Mouse (Mus musculus): ENCODE data around the gene Espn. TPM values are rescaled to one million over a fixed set of nuclear protein-coding genes. Genes with fewer than 3 reads are reported as not detected.

Gene Espn
- total and polyA plus RNA-seq, 3 experiments = 2.4 to 3.2 (median 2.5) TPM

- Histone ChIP-seq H3K36me3 (ENCODE audit: control insufficient read depth, insufficient read depth, low read length) (no peaks in the 10 kb centered on the region), H3K79me2 (replicated peaks; ENCODE audit: control insufficient read depth, insufficient read depth, low read length) (no peaks in the 10 kb centered on the region), H3K27ac (no peak overlapping the region), H3K4me1 (ENCODE audit: control insufficient read depth, insufficient read depth, low read length) (no peaks in the 10 kb centered on the region), H3K4me3 (no peak overlapping the region), H3K27me3 (ENCODE audit: control insufficient read depth, insufficient read depth, low read length) (no peaks in the 10 kb centered on the region), H3K9ac (ENCODE audit: low read depth, low read length) (no peak overlapping the region)
- DNase-seq = no peak
- TF ChIP-seq POLR2A (IDR thresholded peaks at IDR 0.05; ENCODE audit: insufficient read depth, low read depth, low read length) (0 out of 2 replicates have a peak, but pooled peaks have one; percentile 9), EP300 (IDR thresholded peaks at IDR 0.05; ENCODE audit: insufficient read depth, low read depth, low read length) (no peak)
- intact Hi-C loops (cut with DNase I) = no loop called here
- 70% methylated on average over 30 of the region's 30 CpGs for WGBS
Observed at GRCm38 (mm10) chr4:152107971-152108509, 44.1 kb downstream of the Espn start.

DNA sequence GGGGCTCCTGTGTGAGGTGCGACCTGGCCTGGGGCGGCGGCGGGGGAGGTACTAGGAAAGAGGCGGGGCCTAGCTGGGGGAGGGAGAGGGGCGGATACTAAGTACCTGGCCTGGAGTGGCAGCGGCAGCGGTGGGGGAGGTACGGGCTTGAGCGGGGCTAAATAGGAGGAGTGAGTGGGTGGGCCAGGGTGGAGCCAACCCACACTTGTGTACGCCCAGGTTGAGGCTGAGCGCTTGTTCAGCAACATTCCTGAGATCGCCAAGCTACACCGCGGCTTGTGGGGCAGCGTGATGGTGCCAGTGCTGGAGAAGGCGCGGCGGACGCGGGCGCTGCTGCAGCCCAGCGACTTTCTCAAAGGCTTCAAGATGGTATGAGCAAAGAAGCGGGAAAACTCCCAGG is 44.7 kb downstream of the Espn start:
- WGBS = 78% methylated on average over 24 of the region's 24 CpGs
- Histone ChIP-seq H3K9ac (ENCODE audit: low read depth, low read length) (no peak overlapping the region), H3K4me1 (ENCODE audit: control insufficient read depth, insufficient read depth, low read length) (no peaks in the 10 kb centered on the region), H3K27ac (no peak overlapping the region), H3K36me3 (ENCODE audit: control insufficient read depth, insufficient read depth, low read length) (no peaks in the 10 kb centered on the region), H3K79me2 (replicated peaks; ENCODE audit: control insufficient read depth, insufficient read depth, low read length) (no peaks in the 10 kb centered on the region), H3K27me3 (ENCODE audit: control insufficient read depth, insufficient read depth, low read length) (no peaks in the 10 kb centered on the region), H3K4me3 (no peak overlapping the region)
- no peak for DNase-seq
- TF ChIP-seq POLR2A (IDR thresholded peaks at IDR 0.05; ENCODE audit: insufficient read depth, low read depth, low read length) (no peak), CTCF (IDR thresholded peaks at IDR 0.05) (no peak), EP300 (IDR thresholded peaks at IDR 0.05; ENCODE audit: insufficient read depth, low read depth, low read length) (no peak)
- intact Hi-C loops (cut with DNase I) = no loop called here

- TF ChIP-seq POLR2A (IDR thresholded peaks at IDR 0.05; ENCODE audit: insufficient read depth, low read depth, low read length) = no peak
- peak; percentile 16; the same call in 1 of the 2 replicates for TF ChIP-seq CTCF (IDR thresholded peaks at IDR 0.05)
- 71% methylated on average over 9 of the region's 9 CpGs for WGBS
- H3K4me1 ChIP-seq (ENCODE audit: control insufficient read depth, insufficient read depth, low read length) = peaks cover 1% of the 10 kb centered on the region
- no peaks in the 10 kb centered on the region; the same call in 1 of the 2 replicates for H3K36me3 ChIP-seq (ENCODE audit: control insufficient read depth, insufficient read depth, low read length)
- H3K27me3 ChIP-seq (ENCODE audit: control insufficient read depth, insufficient read depth, low read length) = no peaks in the 10 kb centered on the region
- no peak overlapping the region for H3K4me3 ChIP-seq
- intact Hi-C loops (cut with DNase I) = no loop called here
- no peaks in the 10 kb centered on the region; the same call in 1 of the 2 replicates for H3K79me2 ChIP-seq (replicated peaks; ENCODE audit: control insufficient read depth, insufficient read depth, low read length)
- H3K9ac ChIP-seq (ENCODE audit: low read depth, low read length) = no peak overlapping the region
- no peak overlapping the region for H3K27ac ChIP-seq
- DNase-seq = no peak
Observed at GRCm38 (mm10) chr4:152106746-152107145, 45.4 kb downstream of the Espn start.

DNA sequence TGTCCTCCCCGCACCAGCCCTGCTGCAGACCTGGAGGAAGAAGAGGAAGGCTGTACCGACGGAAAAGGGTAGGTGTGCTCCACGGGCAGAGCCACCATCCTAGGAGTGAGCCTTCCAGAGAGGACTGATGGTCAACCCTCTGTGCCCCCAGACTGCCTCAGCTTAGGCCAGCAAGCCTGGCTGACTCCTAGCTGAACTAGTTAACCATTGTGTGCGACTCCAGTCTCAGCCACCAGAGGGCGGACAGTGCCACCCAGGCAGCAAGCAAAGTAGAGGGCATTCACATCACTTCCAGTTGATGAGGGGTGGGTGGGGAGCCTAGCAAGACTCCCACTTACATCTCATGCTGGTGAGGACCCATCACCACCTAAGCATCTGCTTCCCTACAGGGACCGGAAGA is 49.1 kb downstream of the Espn start:
- peak; percentile 64 to 82 for DNase-seq
- H3K36me3 ChIP-seq (ENCODE audit: control insufficient read depth, insufficient read depth, low read length) = no peaks in the 10 kb centered on the region; the same call in none of the 2 replicates
- TF ChIP-seq CTCF (IDR thresholded peaks at IDR 0.05) (peak; percentile 87), POLR2A (IDR thresholded peaks at IDR 0.05; ENCODE audit: insufficient read depth, low read depth, low read length) (no peak), EP300 (IDR thresholded peaks at IDR 0.05; ENCODE audit: insufficient read depth, low read depth, low read length) (0 out of 2 replicates have a peak, but pooled peaks have one; percentile 36)

DNA sequence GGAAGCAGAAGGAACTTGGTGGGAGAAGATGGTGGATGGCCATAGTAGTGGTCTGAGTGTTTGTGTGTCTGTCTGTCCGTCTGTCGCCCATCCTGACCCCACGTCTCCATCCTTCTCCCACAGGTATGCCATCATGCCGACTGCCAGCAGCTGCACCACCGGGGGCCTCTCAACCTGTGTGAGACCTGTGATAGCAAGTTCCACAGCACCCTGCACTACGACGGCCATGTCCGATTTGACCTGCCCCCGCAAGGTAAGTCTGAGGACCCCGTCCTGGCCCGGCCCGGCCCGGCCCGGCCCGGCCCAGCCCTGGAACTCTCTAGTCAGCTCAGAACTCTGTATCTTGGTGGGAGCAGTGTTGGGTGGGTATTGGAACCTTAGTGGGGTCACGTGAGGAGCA is 50.2 kb downstream of the Espn start:
- Histone ChIP-seq H3K27me3 (ENCODE audit: control insufficient read depth, insufficient read depth, low read length) (no peaks in the 10 kb centered on the region), H3K36me3 (ENCODE audit: control insufficient read depth, insufficient read depth, low read length) (no peaks in the 10 kb centered on the region; the same call in none of the 2 replicates), H3K4me3 (no peak overlapping the region), H3K79me2 (replicated peaks; ENCODE audit: control insufficient read depth, insufficient read depth, low read length) (no peaks in the 10 kb centered on the region; the same call in 1 of the 2 replicates), H3K9ac (ENCODE audit: low read depth, low read length) (no peak overlapping the region), H3K27ac (no peak overlapping the region), H3K4me1 (ENCODE audit: control insufficient read depth, insufficient read depth, low read length) (peaks cover 11% of the 10 kb centered on the region)
- intact Hi-C loops (cut with DNase I) = no loop called here
- peak in 1 of 2 experiments; percentile 20 for DNase-seq
- WGBS = 90% methylated on average over 16 of the region's 16 CpGs
- TF ChIP-seq POLR2A (IDR thresholded peaks at IDR 0.05; ENCODE audit: insufficient read depth, low read depth, low read length) (no peak), EP300 (IDR thresholded peaks at IDR 0.05; ENCODE audit: insufficient read depth, low read depth, low read length) (no peak), CTCF (IDR thresholded peaks at IDR 0.05) (no peak)

More for the DNA sequence above, 49.1 kb downstream of the Espn start:
- peaks cover 11% of the 10 kb centered on the region for H3K4me1 ChIP-seq (ENCODE audit: control insufficient read depth, insufficient read depth, low read length)
- H3K9ac ChIP-seq (ENCODE audit: low read depth, low read length) = no peak overlapping the region
- no peak overlapping the region for H3K27ac ChIP-seq
- H3K4me3 ChIP-seq = no peak overlapping the region
- intact Hi-C loops (cut with DNase I) = no loop called here
- 56% methylated on average over 7 of the region's 7 CpGs for WGBS
- H3K27me3 ChIP-seq (ENCODE audit: control insufficient read depth, insufficient read depth, low read length) = no peaks in the 10 kb centered on the region
- no peaks in the 10 kb centered on the region; the same call in 1 of the 2 replicates for H3K79me2 ChIP-seq (replicated peaks; ENCODE audit: control insufficient read depth, insufficient read depth, low read length)

DNA sequence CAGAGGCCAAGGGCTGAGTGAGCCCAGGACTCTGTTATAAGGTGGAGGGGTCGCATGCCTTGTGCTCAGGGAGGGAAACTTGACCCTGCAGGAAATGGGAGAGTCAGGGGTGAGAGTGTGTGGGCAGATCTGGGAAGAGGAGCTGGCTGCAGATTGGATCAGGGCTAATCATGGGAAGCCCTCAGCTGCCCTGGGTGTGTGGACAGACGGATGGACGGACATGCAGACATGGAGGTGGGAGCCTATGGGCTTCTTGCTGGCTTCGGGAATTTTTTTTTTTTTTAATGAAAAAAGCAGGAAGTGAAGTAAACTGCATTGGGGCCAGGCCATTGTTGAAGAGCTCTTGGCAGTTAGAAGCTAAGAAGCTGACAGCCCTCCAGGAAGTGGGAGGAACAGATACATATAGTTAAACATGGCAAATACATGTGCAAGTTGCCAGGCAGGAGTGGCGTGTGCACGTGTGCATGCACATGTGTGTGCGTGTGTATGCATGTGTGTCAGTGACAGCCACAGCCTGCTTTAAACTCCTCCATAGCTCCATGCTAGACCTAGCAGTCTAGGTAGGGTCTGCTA is 51.0 kb downstream of the Espn start:
- no peaks in the 10 kb centered on the region; the same call in 1 of the 2 replicates for H3K79me2 ChIP-seq (replicated peaks; ENCODE audit: control insufficient read depth, insufficient read depth, low read length)
- no peak for TF ChIP-seq CTCF (IDR thresholded peaks at IDR 0.05)
- TF ChIP-seq EP300 (IDR thresholded peaks at IDR 0.05; ENCODE audit: insufficient read depth, low read depth, low read length) = no peak
- TF ChIP-seq POLR2A (IDR thresholded peaks at IDR 0.05; ENCODE audit: insufficient read depth, low read depth, low read length) = 0 out of 2 replicates have a peak, but pooled peaks have one; percentile 41
- no peaks in the 10 kb centered on the region for H3K27me3 ChIP-seq (ENCODE audit: control insufficient read depth, insufficient read depth, low read length)
- H3K9ac ChIP-seq (ENCODE audit: low read depth, low read length) = peak overlapping the region; percentile 11
- peak overlapping the region; percentile 1 for H3K4me3 ChIP-seq
- no peak for DNase-seq
- H3K36me3 ChIP-seq (ENCODE audit: control insufficient read depth, insufficient read depth, low read length) = no peaks in the 10 kb centered on the region; the same call in none of the 2 replicates
- intact Hi-C loops (cut with DNase I) = no loop called here
- peaks cover 11% of the 10 kb centered on the region for H3K4me1 ChIP-seq (ENCODE audit: control insufficient read depth, insufficient read depth, low read length)
- WGBS = 40% methylated on average over 7 of the region's 7 CpGs
- peak overlapping the region; percentile 64 for H3K27ac ChIP-seq

Data from heart, adult 2 months (tissue).